Mouse (Mus musculus) granulocyte monocyte progenitor cell, adult 5-6 weeks (primary cell): Measurements from ENCODE around the gene Dph6. TPM values are rescaled to one million over a fixed set of nuclear protein-coding genes. Genes with fewer than 3 reads are reported as not detected.
"Not testable (repeated sequence)": the region's sequence is repeated elsewhere in the genome, so short reads cannot be mapped to it uniquely, and the experiment has no call there.

ENCODE experiments used
- ATAC-seq: replicated peaks from 2 replicates; pipeline ENCODE4 v1.8.0; 2016; ENCODE audit warnings: mild to moderate bottlenecking, moderate TSS enrichment, inconsistent platforms; ENCODE audit not compliant: poor library complexity, severe bottlenecking
- total RNA-seq, 2 experiments: library from RNA; stranded (forward) in 1 of 2; stranded (reverse) in 1 of 2; fragments of 200-712, 200-1000 nt in 1 of 2; fragments of >200 nt in 1 of 2; fragmentation: Nextera tagmentation in 1 of 2; gene quantifications; 2 replicates each; pipeline ENCODE4 v1.2.3; 2014 to 2017

Gene Dph6
- total RNA-seq (2014; fragmentation: Nextera tagmentation) (30.4 and 43.2 TPM in 2 replicates), total RNA-seq (2017) (15.1 and 17.1 TPM in 2 replicates)

GRCm38 (mm10) chr2:114654365-114655239 is at the start of gene Dph6:
Dph6 (minus strand) TSS chr2:114654964.
- ATAC-seq: peak; percentile 95

- no peak for ATAC-seq
Observed at GRCm38 (mm10) chr2:114700966-114701685, 46.4 kb upstream of the Dph6 start.

- ATAC-seq: no peak
Observed at GRCm38 (mm10) chr2:114691607-114692006, 36.8 kb upstream of the Dph6 start.

- ATAC-seq: no peak
Observed at GRCm38 (mm10) chr2:114687483-114687882, 32.7 kb upstream of the Dph6 start.

- ATAC-seq: no peak
Observed at GRCm38 (mm10) chr2:114687081-114687480, 32.3 kb upstream of the Dph6 start.

- ATAC-seq: no peak
Observed at GRCm38 (mm10) chr2:114673831-114674230, 19.1 kb upstream of the Dph6 start.

GRCm38 (mm10) chr2:114670983-114671382 is 16.2 kb upstream of the Dph6 start:
- ATAC-seq: no peak

GRCm38 (mm10) chr2:114658954-114659353 is 4.2 kb upstream of the Dph6 start:
- no peak for ATAC-seq

- ATAC-seq: no peak
Observed at GRCm38 (mm10) chr2:114646240-114646639, 8.5 kb downstream of the Dph6 start.

GRCm38 (mm10) chr2:114643832-114644231 is 10.9 kb downstream of the Dph6 start:
- no peak for ATAC-seq

- ATAC-seq: no peak
Observed at GRCm38 (mm10) chr2:114624683-114625082, 30.1 kb downstream of the Dph6 start.

GRCm38 (mm10) chr2:114622550-114622939 is 32.2 kb downstream of the Dph6 start:
- ATAC-seq: peak; percentile 48

- no peak for ATAC-seq
Observed at GRCm38 (mm10) chr2:114621781-114622549, 32.8 kb downstream of the Dph6 start.

GRCm38 (mm10) chr2:114611576-114611975 is 43.2 kb downstream of the Dph6 start:
- no peak for ATAC-seq

- ATAC-seq: no peak
Observed at GRCm38 (mm10) chr2:114610110-114610509, 44.7 kb downstream of the Dph6 start.

GRCm38 (mm10) chr2:114605202-114605601 is 49.6 kb downstream of the Dph6 start:
- not testable (repeated sequence) for ATAC-seq

GRCm38 (mm10) chr2:114601174-114601573 is 53.6 kb downstream of the Dph6 start:
- no peak for ATAC-seq

GRCm38 (mm10) chr2:114599793-114600192 is 55.0 kb downstream of the Dph6 start:
- ATAC-seq: peak; percentile 33; the same call in 1 of the 2 replicates

- no peak for ATAC-seq
Observed at GRCm38 (mm10) chr2:114593393-114593792, 61.4 kb downstream of the Dph6 start.

GRCm38 (mm10) chr2:114580714-114581113 is 74.0 kb downstream of the Dph6 start:
- ATAC-seq: no peak
